Mouse (Mus musculus) hindbrain, embryonic 12.5 days (tissue): ENCODE results near the gene Hsp90ab1. TPM values are rescaled to one million over a fixed set of nuclear protein-coding genes. Genes with fewer than 3 reads are reported as not detected.

ENCODE experiments used
- ATAC-seq: fragments of 200-750 bp; cut with Nextera tagmentation; 2 replicates; pipeline ENCODE4 v1.8.0; 2017; ENCODE audit warnings: moderate TSS enrichment; ENCODE audit not compliant: low FRiP score
- H3K27ac ChIP-seq: fragments of 300-500 bp; sonication (generic); 2 replicates; pipeline ENCODE4 v1.5.1; 2016; ENCODE audit warnings: mild to moderate bottlenecking
- H3K27me3 ChIP-seq: fragments of 300-500 bp; sonication (generic); 2 replicates; pipeline ENCODE4 v1.6.1; 2016; ENCODE audit warnings: mild to moderate bottlenecking
- H3K36me3 ChIP-seq: fragments of 300-500 bp; sonication (generic); 2 replicates; pipeline ENCODE4 v1.6.1; 2016; ENCODE audit warnings: mild to moderate bottlenecking
- H3K4me1 ChIP-seq: fragments of 300-500 bp; sonication (generic); 2 replicates; pipeline ENCODE4 v1.6.1; 2016
- H3K4me2 ChIP-seq: fragments of 300-500 bp; sonication (generic); replicated peaks from 2 replicates; pipeline ENCODE4 v1.6.1; 2016; ENCODE audit warnings: mild to moderate bottlenecking
- H3K4me3 ChIP-seq: fragments of 300-500 bp; sonication (generic); 2 replicates; pipeline ENCODE4 v1.5.1; 2016; ENCODE audit warnings: mild to moderate bottlenecking
- H3K9ac ChIP-seq: fragments of 300-500 bp; sonication (generic); 2 replicates; pipeline ENCODE4 v1.6.1; 2016; ENCODE audit warnings: mild to moderate bottlenecking, moderate library complexity
- H3K9me3 ChIP-seq: fragments of 300-500 bp; sonication (generic); replicated peaks from 2 replicates; pipeline ENCODE4 v1.6.1; 2016; ENCODE audit warnings: mild to moderate bottlenecking
- WGBS: fragments of 180-500 bp; shearing (Covaris S2); methylation state at CpG from one replicate; pipeline ENCODE4 v1.1.7; 2016; 5-methylcytosine and 5-hydroxymethylcytosine counted together
- polyA plus RNA-seq: library from polyadenylated mRNA; unstranded; fragments of >200 nt; fragmentation: Nextera tagmentation; extraction: Ambion mirVana; gene quantifications from 2 replicates; pipeline ENCODE4 v1.2.1, GENCODE M21; 2016

The Hsp90ab1 gene
- polyA plus RNA-seq, 1 experiment from 2014 or later: 1,487 TPM

- Histone ChIP-seq H3K27ac (no peak overlapping the region), H3K36me3 (no peaks in the 10 kb centered on the region), H3K9ac (no peak overlapping the region), H3K4me2 (no peak overlapping the region), H3K4me1 (peaks cover 25% of the 10 kb centered on the region), H3K27me3 (peaks cover 10% of the 10 kb centered on the region), H3K9me3 (no peaks in the 10 kb centered on the region), H3K4me3 (no peak overlapping the region)
- ATAC-seq: no peak
- 90% methylated on average over 15 of the region's 15 CpGs for WGBS
Observed at GRCm38 (mm10) chr17:45559732-45560525, 13.1 kb downstream of the Hsp90ab1 start.

DNA sequence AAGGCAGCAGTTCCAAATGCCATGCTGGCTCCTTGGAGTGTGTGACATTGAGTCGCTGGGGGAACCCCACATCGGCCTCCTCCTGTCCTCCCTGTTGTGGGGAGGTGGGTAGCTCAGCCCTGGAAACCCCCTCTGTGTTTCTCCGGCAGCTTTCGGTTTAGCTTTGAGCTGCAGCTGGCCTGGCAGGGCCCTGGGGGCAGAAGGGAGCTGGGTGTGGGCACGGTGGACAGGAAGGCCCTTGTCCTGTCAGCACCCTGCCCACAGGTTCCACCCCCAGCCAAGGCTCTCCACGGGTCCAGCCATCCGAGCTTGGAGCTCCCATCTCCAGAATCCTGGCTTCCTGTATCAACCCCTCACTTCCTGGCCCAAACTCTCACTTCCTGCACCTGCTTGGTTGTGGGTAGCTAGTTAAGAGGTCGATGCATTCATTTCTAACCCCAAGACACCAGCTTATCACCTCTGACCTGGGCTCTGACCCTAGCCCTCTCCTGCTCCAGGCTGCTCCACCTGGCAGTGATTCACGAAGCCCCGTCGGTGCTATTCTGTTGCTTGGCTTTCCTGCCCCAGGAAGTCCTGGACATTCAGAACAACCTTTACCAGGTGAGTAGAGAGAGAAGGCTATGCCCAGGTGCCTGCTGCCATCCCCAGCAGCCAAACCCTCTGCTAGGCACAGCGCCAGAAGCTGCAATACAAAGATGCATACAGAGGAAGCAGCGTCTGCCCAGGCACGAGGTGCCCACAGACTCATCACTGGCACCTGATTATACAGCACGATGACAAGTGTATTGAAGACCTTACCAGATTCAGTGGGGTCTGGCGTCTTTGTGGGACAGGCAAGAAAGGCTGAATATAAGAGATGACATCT lies 14.8 kb downstream of the Hsp90ab1 start:
- WGBS: 73% methylated on average over 16 of the region's 16 CpGs
- Histone ChIP-seq H3K36me3 (no peaks in the 10 kb centered on the region), H3K4me1 (peaks cover 19% of the 10 kb centered on the region), H3K9ac (0 out of 2 replicates have a peak overlapping the region, but pooled peaks have one; percentile 19), H3K9me3 (no peaks in the 10 kb centered on the region), H3K4me3 (no peak overlapping the region), H3K27me3 (peaks cover 14% of the 10 kb centered on the region), H3K4me2 (no peak overlapping the region), H3K27ac (no peak overlapping the region)
- no peak for ATAC-seq

DNA sequence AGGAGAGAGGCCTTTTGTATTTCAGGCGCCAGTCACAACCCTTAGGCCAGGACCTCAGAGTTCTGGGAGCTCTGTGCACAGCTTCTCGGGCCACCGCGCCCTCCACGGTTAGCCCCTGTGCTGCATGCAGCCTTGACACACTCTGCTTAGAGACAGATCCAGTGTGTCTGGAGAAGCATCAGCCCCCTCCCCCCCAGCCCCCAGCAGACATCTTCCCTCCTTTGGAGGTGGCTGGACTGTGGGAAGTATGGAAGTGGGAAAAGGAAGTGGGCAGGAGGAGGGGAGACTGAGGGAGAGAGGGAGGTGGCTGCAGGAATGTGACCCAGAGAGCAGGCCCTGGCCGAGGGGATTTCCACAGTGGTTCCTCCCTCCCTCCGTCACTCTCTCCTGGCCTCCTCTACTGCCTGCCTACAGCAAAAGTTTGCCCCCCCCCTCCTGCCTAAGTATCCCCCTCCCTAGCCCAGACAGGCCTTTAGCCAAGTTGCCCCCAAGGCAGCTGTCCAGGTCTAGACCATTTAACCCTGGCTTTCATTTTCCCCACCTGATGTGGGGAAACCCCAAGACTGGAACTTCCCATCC lies 15.7 kb downstream of the Hsp90ab1 start:
- Histone ChIP-seq H3K4me1 (peaks cover 19% of the 10 kb centered on the region), H3K27me3 (peaks cover 14% of the 10 kb centered on the region), H3K9ac (0 out of 2 replicates have a peak overlapping the region, but pooled peaks have one; percentile 28), H3K27ac (no peak overlapping the region), H3K4me3 (no peak overlapping the region), H3K4me2 (no peak overlapping the region), H3K9me3 (no peaks in the 10 kb centered on the region), H3K36me3 (no peaks in the 10 kb centered on the region)
- WGBS: 68% methylated on average over 7 of the region's 7 CpGs
- ATAC-seq: no peak

DNA sequence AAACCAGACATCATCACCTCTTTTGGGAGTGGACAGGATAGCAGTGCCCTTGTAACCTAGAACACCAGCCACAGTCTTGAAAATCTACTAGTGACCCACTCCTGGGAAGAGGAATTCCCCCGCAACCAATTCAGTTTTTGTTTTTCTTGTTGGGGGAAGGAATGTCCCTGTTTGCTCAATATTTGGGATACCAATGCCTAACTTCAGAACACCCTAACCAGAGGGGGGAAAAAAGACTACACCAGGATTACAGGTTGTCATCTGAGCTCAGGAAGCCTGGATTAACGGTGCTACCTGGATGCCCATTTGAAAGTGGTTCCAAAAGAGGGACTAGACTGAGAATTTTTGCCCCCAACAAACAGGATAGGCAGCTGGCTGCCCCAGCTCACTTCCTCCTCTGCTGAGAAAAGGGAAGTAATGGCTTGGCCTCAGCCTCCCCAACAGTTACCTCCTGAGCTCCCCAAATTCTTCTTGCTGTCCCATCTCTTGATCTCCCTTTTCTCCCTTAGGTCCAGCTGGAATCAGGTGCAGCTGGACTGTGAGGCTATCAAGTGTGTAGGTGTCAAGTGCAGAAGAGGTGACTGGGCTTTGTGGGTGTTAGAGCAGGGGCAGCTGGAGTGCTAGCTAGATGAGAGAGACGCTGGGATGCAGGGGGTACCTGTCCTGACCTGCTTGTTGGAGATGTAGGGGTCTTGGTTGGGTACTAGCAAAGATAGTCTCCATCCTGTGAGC lies 16.4 kb downstream of the Hsp90ab1 start:
- WGBS: 63% methylated on average over 3 of the region's 3 CpGs

GRCm38 (mm10) chr17:45556107-45556489 lies 17.0 kb downstream of the Hsp90ab1 start:
- WGBS: 4% methylated on average over 10 of the region's 14 CpGs
- ATAC-seq: no peak
- peak overlapping the region; percentile 96 for H3K4me2 ChIP-seq
- H3K36me3 ChIP-seq: no peaks in the 10 kb centered on the region
- 0 out of 2 replicates have a peak overlapping the region, but pooled peaks have one; percentile 12 for H3K27ac ChIP-seq
- H3K4me3 ChIP-seq: peak overlapping the region; percentile 65
- H3K27me3 ChIP-seq: peaks cover 14% of the 10 kb centered on the region
- no peaks in the 10 kb centered on the region for H3K9me3 ChIP-seq
- peak overlapping the region; percentile 78 for H3K9ac ChIP-seq
- peaks cover 25% of the 10 kb centered on the region for H3K4me1 ChIP-seq

More for the DNA sequence above, 16.4 kb downstream of the Hsp90ab1 start:
- Histone ChIP-seq H3K9ac (peak overlapping the region; percentile 78; the same call in 1 of the 2 replicates), H3K27me3 (peaks cover 14% of the 10 kb centered on the region), H3K36me3 (no peaks in the 10 kb centered on the region), H3K27ac (no peak overlapping the region), H3K4me1 (peaks cover 23% of the 10 kb centered on the region), H3K4me2 (peak overlapping the region; percentile 96), H3K4me3 (peak overlapping the region; percentile 65), H3K9me3 (no peaks in the 10 kb centered on the region)
- ATAC-seq: no peak

GRCm38 (mm10) chr17:45555452-45556106 lies 17.5 kb downstream of the Hsp90ab1 start, which contains the start of gene Nfkbie:
TSS of gene Nfkbie (plus strand) at chr17:45555703.
- H3K9ac ChIP-seq: peak within 1 kb of the TSS; percentile 78
- H3K4me3 ChIP-seq: peak within 1 kb of the TSS; percentile 65
- H3K4me1 ChIP-seq: peaks cover 26% of the 10 kb centered on the region
- H3K27ac ChIP-seq: 0 out of 2 replicates have a peak within 1 kb of the TSS, but pooled peaks have one; percentile 12
- no peaks in the 10 kb centered on the region for H3K9me3 ChIP-seq
- no peaks in the 10 kb centered on the region for H3K36me3 ChIP-seq
- under 1% methylated on average over 45 of the region's 45 CpGs for WGBS
- ATAC-seq: peak; percentile 66
- peak within 1 kb of the TSS; percentile 96 for H3K4me2 ChIP-seq
- H3K27me3 ChIP-seq: peaks cover 14% of the 10 kb centered on the region

GRCm38 (mm10) chr17:45554420-45554819 lies 18.7 kb downstream of the Hsp90ab1 start:
- WGBS: 57% methylated on average over 1 of the region's 1 CpGs
- H3K9me3 ChIP-seq: no peaks in the 10 kb centered on the region
- no peak for ATAC-seq
- no peak overlapping the region for H3K9ac ChIP-seq
- H3K27ac ChIP-seq: no peak overlapping the region
- H3K4me1 ChIP-seq: peaks cover 36% of the 10 kb centered on the region
- no peak overlapping the region for H3K4me3 ChIP-seq
- no peak overlapping the region for H3K4me2 ChIP-seq
- H3K36me3 ChIP-seq: no peaks in the 10 kb centered on the region
- peaks cover 14% of the 10 kb centered on the region for H3K27me3 ChIP-seq

DNA sequence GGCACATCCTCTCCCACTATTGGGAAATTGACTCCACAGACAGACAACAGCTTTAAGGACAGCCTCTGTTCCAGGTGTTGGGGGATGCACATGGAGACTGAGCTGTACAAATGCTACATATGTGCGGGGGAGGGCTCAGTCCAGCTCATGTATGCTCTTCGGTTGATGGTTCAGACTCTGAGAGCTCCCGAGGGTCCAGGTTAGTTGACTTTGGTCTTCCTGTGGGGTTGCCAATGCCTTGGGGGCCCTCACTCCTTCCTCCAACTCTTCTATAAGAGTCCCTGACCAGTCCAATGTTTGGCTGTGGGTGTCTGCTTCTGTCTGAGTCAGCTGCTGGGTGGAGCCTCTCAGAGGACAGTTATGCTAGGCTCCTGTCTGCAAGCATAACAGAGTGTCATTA lies 20.0 kb downstream of the Hsp90ab1 start:
- Histone ChIP-seq H3K9ac (no peak overlapping the region), H3K9me3 (no peaks in the 10 kb centered on the region), H3K4me2 (no peak overlapping the region), H3K36me3 (no peaks in the 10 kb centered on the region), H3K4me3 (no peak overlapping the region), H3K4me1 (peaks cover 42% of the 10 kb centered on the region), H3K27ac (no peak overlapping the region), H3K27me3 (peaks cover 17% of the 10 kb centered on the region)
- WGBS: 91% methylated on average over 3 of the region's 3 CpGs
- no peak for ATAC-seq

DNA sequence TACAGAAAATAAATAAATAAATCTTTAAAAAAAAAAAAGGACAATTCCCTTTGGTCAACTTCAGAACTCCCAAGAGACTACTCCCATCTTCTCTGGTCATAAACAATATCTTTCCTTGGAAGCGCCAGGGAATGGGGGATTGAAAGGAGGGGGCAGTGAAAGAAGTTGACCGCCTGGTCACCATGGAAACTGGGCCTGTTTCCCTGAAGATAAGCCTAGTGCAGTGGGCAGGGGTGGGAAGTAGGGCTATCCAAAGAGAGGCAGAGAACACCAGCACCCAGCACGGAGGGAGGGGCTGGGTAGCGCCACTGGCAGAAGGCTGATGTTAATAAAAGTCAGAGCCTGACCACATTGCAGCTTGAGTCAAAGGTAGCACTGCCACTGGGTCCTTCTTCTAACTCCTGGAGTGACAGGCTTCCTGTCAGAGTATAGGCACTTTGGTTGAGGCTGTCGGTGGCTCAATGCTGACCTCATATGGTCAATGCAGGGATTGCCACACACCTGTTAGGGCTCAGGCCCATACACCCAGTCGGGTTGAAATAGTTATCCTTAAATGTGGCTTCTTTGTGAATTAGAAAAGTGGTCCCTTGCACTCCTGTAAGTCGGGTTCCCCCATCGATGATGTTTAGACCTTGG lies 21.1 kb downstream of the Hsp90ab1 start:
- ATAC-seq: no peak
- no peak overlapping the region for H3K4me2 ChIP-seq
- 0 out of 2 replicates have a peak, but pooled peaks cover 1% of the 10 kb centered on the region for H3K36me3 ChIP-seq

DNA sequence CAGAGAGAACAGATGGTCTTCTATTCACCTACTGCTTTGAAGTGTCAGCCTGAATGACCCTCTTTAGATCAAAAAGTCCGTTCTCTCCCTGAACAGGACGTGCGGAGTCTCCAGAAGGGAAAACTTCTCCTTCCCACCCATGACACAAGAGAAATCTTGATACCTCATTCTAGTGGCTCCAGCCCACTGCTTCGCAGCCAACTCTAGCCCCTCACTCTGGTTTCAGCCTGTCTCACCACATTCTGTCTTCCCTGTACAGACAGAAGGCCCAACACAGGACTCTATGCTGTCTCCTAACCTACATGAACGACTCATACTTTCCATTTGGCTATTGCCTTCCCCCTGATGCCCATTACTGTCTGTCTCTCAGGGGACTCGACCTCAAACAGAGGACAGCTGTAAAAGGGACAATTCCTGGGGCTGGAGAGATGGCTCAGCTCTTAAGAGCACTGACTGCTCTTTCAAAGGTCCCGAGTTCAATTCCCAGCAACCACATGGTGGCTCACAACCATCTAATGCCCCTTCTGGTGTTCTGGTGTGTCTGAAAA lies 21.7 kb downstream of the Hsp90ab1 start:
- Histone ChIP-seq H3K4me1 (peaks cover 40% of the 10 kb centered on the region), H3K4me3 (no peak overlapping the region), H3K9ac (0 out of 2 replicates have a peak overlapping the region, but pooled peaks have one; percentile 24), H3K27ac (no peak overlapping the region), H3K36me3 (peaks cover 7% of the 10 kb centered on the region; the same call in 1 of the 2 replicates), H3K9me3 (no peaks in the 10 kb centered on the region), H3K4me2 (no peak overlapping the region), H3K27me3 (peaks cover 27% of the 10 kb centered on the region)
- 39% methylated on average over 7 of the region's 7 CpGs for WGBS
- ATAC-seq: no peak

More for the DNA sequence above, 21.1 kb downstream of the Hsp90ab1 start:
- Histone ChIP-seq H3K27me3 (peaks cover 25% of the 10 kb centered on the region), H3K27ac (no peak overlapping the region), H3K4me1 (peaks cover 41% of the 10 kb centered on the region), H3K9ac (no peak overlapping the region), H3K9me3 (no peaks in the 10 kb centered on the region), H3K4me3 (no peak overlapping the region)
- WGBS: 4% methylated on average over 8 of the region's 8 CpGs
